Mouse (Mus musculus): ENCODE measurements around the gene Clgn. TPM values are rescaled to one million over a fixed set of nuclear protein-coding genes. Genes with fewer than 3 reads are reported as not detected.

Gene Clgn
- total and polyA plus RNA-seq, 3 experiments = 0.59 to 1.5 (median 1.2) TPM

DNA sequence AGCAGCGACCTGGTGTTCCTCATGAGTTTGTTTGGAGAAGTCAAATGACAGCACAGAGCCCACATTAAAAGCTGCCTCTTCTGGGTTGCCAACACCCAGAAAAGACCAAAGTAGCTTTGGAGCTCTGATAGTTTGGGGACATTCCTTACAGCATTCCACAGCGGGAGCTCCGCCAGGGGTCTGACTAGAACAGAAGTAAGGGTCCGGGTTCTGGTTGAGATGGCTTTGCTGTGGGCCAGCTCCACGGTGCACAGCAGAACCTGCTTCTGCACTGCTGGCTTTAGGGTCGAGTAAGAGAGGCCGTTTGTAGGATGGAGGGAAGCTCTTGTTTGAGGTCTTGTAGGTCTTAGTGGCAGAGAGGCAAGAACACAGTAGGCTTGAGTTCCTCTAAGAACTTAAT, 18.8 kb downstream of the Clgn start:
- Histone ChIP-seq H3K9ac (ENCODE audit: insufficient read depth, low read depth) (no peak overlapping the region), H3K36me3 (replicated peaks in 1 of 2; ENCODE audit: control insufficient read depth in 1 of 2, insufficient read depth in 1 of 2, low read length in 1 of 2) (no peaks in the 10 kb centered on the region), H3K4me1 (ENCODE audit: control insufficient read depth in 1 of 2, insufficient read depth in 2 of 2) (no peaks in the 10 kb centered on the region), H3K9me3 (replicated peaks; ENCODE audit: low read length) (no peaks in the 10 kb centered on the region), H3K27me3 (replicated peaks) (no peaks in the 10 kb centered on the region), H3K4me3 (replicated peaks in 1 of 3; ENCODE audit: low read depth in 2 of 3, low read length in 2 of 3, poor library complexity in 1 of 3) (no peak overlapping the region), H3K27ac (ENCODE audit: insufficient read depth, low read depth) (no peak overlapping the region), H3K4me2 (ENCODE audit: insufficient read depth, low read depth, poor library complexity, severe bottlenecking) (no peak overlapping the region), H3K79me2 (replicated peaks; ENCODE audit: control insufficient read depth, extremely low read depth, insufficient read depth, poor library complexity, severe bottlenecking) (no peaks in the 10 kb centered on the region)
- dilution Hi-C loops (cut with MboI; ENCODE audit: extremely low pct_ligation_motif_present, extremely low pct_unique_long_range_greater_than_20kb, low sequenced_read_pairs) (no loop called here), in situ Hi-C loops (cut with MboI; ENCODE audit: low pct_ligation_motif_present, low pct_unique_long_range_greater_than_20kb, low sequenced_read_pairs) (no loop called here)
- DNase-seq (ENCODE audit: extremely low read depth) = no peak
- TF ChIP-seq SMC3 (IDR thresholded peaks at IDR 0.05; ENCODE audit: low read depth, low read length) (no peak), NRF1 (IDR thresholded peaks at IDR 0.05; ENCODE audit: low read depth, low read length) (no peak), MEF2A (IDR thresholded peaks at IDR 0.05; ENCODE audit: borderline replicate concordance, low read depth, low read length) (no peak), CHD1 (IDR thresholded peaks at IDR 0.05; ENCODE audit: low read depth, low read length) (no peak), NELFE (IDR thresholded peaks at IDR 0.05; ENCODE audit: low read depth, low read length) (no peak), GABPA (IDR thresholded peaks at IDR 0.05; ENCODE audit: insufficient replicate concordance, low read depth, low read length) (no peak), POLR2AphosphoS2 (IDR thresholded peaks at IDR 0.05; ENCODE audit: low read depth, low read length) (no peak), BHLHE40 (IDR thresholded peaks at IDR 0.05; ENCODE audit: low read depth, low read length) (no peak), MAFK (IDR thresholded peaks at IDR 0.05; ENCODE audit: insufficient replicate concordance, low read length) (no peak), ZNF384 (IDR thresholded peaks at IDR 0.05; ENCODE audit: low read depth, low read length) (no peak), JUND (conservative IDR thresholded peaks at IDR 0.05; ENCODE audit: low read depth, low read length) (no peak), EP300 (IDR thresholded peaks at IDR 0.05; ENCODE audit: low read length) (no peak), MAX (IDR thresholded peaks at IDR 0.05; ENCODE audit: low read length) (no peak), RCOR1 (conservative IDR thresholded peaks at IDR 0.05; ENCODE audit: low read depth, low read length) (no peak), TBP (conservative IDR thresholded peaks at IDR 0.05; ENCODE audit: low read depth, low read length) (no peak), MYC (IDR thresholded peaks at IDR 0.05; ENCODE audit: low read depth, low read length) (no peak), E2F4 (IDR thresholded peaks at IDR 0.05; ENCODE audit: insufficient replicate concordance, low read depth, low read length) (no peak), JUN (IDR thresholded peaks at IDR 0.05; ENCODE audit: insufficient read depth, low read depth, low read length) (no peak), POLR2A (IDR thresholded peaks at IDR 0.05; ENCODE audit: low read depth, low read length) (no peak), IRF4 (IDR thresholded peaks at IDR 0.05; ENCODE audit: low read depth, low read length) (no peak)

DNA sequence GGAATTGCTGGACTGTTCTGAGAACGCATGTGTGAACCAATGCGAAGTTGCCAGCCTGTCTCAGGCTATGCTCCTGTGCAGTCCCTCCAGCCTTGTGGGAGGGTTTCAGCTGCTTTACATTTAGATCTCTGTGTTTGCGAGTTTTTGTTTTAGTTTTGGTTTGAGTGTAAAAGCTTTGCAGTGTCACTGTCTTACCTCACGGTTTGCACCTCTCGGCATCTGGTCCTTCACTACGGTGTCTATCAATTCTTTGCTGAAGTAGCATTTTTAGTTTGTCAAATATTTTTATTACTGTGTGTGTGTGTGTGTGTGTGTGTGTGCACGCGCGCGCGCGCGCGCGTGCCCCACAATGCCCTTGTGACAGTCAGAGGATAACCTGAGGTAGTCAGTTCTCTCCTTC, 27.2 kb downstream of the Clgn start:
- 0 out of 2 replicates have a peak overlapping the region, but pooled peaks have one; percentile 19 for H3K4me2 ChIP-seq (ENCODE audit: insufficient read depth, low read depth, poor library complexity, severe bottlenecking)
- no peak overlapping the region for H3K27ac ChIP-seq (ENCODE audit: insufficient read depth, low read depth)
- TF ChIP-seq RAD21 (IDR thresholded peaks at IDR 0.05; ENCODE audit: low read depth, low read length) = no peak
- no peak for TF ChIP-seq MAZ (IDR thresholded peaks at IDR 0.05; ENCODE audit: low read depth, low read length)
- TF ChIP-seq MAFK (IDR thresholded peaks at IDR 0.05; ENCODE audit: insufficient replicate concordance, low read length) = peak; percentile 86
- TF ChIP-seq BHLHE40 (IDR thresholded peaks at IDR 0.05; ENCODE audit: low read depth, low read length) = 0 out of 2 replicates have a peak, but pooled peaks have one; percentile 22
- TF ChIP-seq SIN3A (IDR thresholded peaks at IDR 0.05; ENCODE audit: low read length) = no peak
- TF ChIP-seq ZKSCAN1 (IDR thresholded peaks at IDR 0.05; ENCODE audit: borderline replicate concordance, low read depth, low read length) = no peak
- no peak for TF ChIP-seq POLR2A (IDR thresholded peaks at IDR 0.05; ENCODE audit: low read depth, low read length)
- TF ChIP-seq ZC3H11A (IDR thresholded peaks at IDR 0.05; ENCODE audit: low read depth, low read length) = no peak
- peak; percentile 76 for TF ChIP-seq IRF4 (IDR thresholded peaks at IDR 0.05; ENCODE audit: low read depth, low read length)
- H3K9ac ChIP-seq (ENCODE audit: insufficient read depth, low read depth) = no peak overlapping the region
- no peaks in the 10 kb centered on the region for H3K36me3 ChIP-seq (replicated peaks in 1 of 2; ENCODE audit: control insufficient read depth in 1 of 2, insufficient read depth in 1 of 2, low read length in 1 of 2)
- H3K9me3 ChIP-seq (replicated peaks; ENCODE audit: low read length) = no peaks in the 10 kb centered on the region
- in situ Hi-C loops (cut with MboI; ENCODE audit: low pct_ligation_motif_present, low pct_unique_long_range_greater_than_20kb, low sequenced_read_pairs) = no loop called here
- no peak overlapping the region for H3K4me3 ChIP-seq (replicated peaks in 1 of 3; ENCODE audit: low read depth in 2 of 3, low read length in 2 of 3, poor library complexity in 1 of 3)
- dilution Hi-C loops (cut with MboI; ENCODE audit: extremely low pct_ligation_motif_present, extremely low pct_unique_long_range_greater_than_20kb, low sequenced_read_pairs) = no loop called here
- no peaks in the 10 kb centered on the region for H3K27me3 ChIP-seq (replicated peaks)
- peaks cover 0 to 3% of the 10 kb centered on the region in 2 experiments; a peak in 2 of 4 replicates for H3K4me1 ChIP-seq (ENCODE audit: control insufficient read depth in 1 of 2, insufficient read depth in 2 of 2)
- no peak for DNase-seq (ENCODE audit: extremely low read depth)
- no peaks in the 10 kb centered on the region for H3K79me2 ChIP-seq (replicated peaks; ENCODE audit: control insufficient read depth, extremely low read depth, insufficient read depth, poor library complexity, severe bottlenecking)

All from CH12.LX (cell line).